Mouse (Mus musculus): ENCODE data around the gene Serinc2.
A peak's percentile ranks its signal among the peaks of the same experiment; 100 is the strongest.

DNA sequence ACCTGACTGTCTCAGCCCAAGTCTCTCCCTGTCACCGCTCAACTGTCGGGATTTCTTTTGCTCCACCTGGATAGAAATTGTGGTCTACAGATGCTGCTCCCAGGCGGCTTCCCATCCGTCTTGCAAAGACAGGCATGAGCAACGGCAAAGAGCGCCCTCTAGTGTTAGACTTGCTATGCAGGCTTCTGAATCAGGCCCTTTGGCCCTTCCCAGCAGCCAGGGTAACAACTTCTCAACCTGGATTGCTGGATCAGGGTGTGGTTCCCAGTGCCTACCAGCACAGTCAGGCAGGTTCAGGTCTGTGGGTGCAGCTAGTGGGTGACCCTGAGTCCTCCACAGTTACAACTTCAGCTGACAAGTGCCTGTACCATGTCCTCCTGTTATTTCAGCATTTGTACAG, 32.9 kb downstream of the Serinc2 start:
- TF ChIP-seq CTCF (IDR thresholded peaks at IDR 0.05; ENCODE audit: low read depth) (peak; percentile 99), EP300 (IDR thresholded peaks at IDR 0.05; ENCODE audit: low read depth) (peak; percentile 18; the same call in 1 of the 2 replicates)
